Mouse (Mus musculus) lung, embryonic 16.5 days (tissue): ENCODE measurements around the gene Psmb6. TPM values are rescaled to one million over a fixed set of nuclear protein-coding genes. Genes with fewer than 3 reads are reported as not detected.

Experiments
- ATAC-seq: fragments of 200-750 bp; cut with Nextera tagmentation; 2 replicates; pipeline ENCODE4 v1.8.0; 2017; ENCODE audit warnings: low read depth, mild to moderate bottlenecking, moderate library complexity
- H3K27ac ChIP-seq: fragments of 300-500 bp; sonication (generic); 2 replicates; pipeline ENCODE4 v1.5.1; 2014; ENCODE audit warnings: mild to moderate bottlenecking, control low read depth, low read length
- H3K27me3 ChIP-seq: fragments of 300-500 bp; sonication (generic); 2 replicates; pipeline ENCODE4 v1.6.1; 2014; ENCODE audit warnings: low read depth, low read length, mixed read lengths; ENCODE audit not compliant: control insufficient read depth, insufficient read depth
- H3K36me3 ChIP-seq: fragments of 300-500 bp; sonication (generic); 2 replicates; pipeline ENCODE4 v1.6.1; 2014; ENCODE audit warnings: low read length; ENCODE audit not compliant: control insufficient read depth, insufficient read depth
- H3K4me1 ChIP-seq: fragments of 300-500 bp; sonication (generic); replicated peaks from 2 replicates; pipeline ENCODE4 v1.6.1; 2014; ENCODE audit warnings: low read length, mixed read lengths; ENCODE audit not compliant: control insufficient read depth, insufficient read depth
- H3K4me2 ChIP-seq: fragments of 300-500 bp; sonication (generic); 2 replicates; pipeline ENCODE4 v1.6.1; 2014; ENCODE audit warnings: low read depth, low read length, control low read depth
- H3K4me3 ChIP-seq: fragments of 300-500 bp; sonication (generic); 2 replicates; pipeline ENCODE4 v1.5.1; 2014; ENCODE audit warnings: mild to moderate bottlenecking, low read length, control low read depth
- H3K9ac ChIP-seq: fragments of 300-500 bp; sonication (generic); 2 replicates; pipeline ENCODE4 v1.6.1; 2014; ENCODE audit warnings: low read length, control low read depth
- H3K9me3 ChIP-seq: fragments of 300-500 bp; sonication (generic); 2 replicates; pipeline ENCODE4 v1.6.1; 2016; ENCODE audit warnings: low read length; ENCODE audit not compliant: control insufficient read depth
- WGBS: fragments of 180-500 bp; shearing (Covaris S2); extraction: QIAGEN DNeasy Blood & Tissue Kit; methylation state at CpG from one replicate; pipeline ENCODE4 v1.1.7; 2014; 5-methylcytosine and 5-hydroxymethylcytosine counted together
- polyA plus RNA-seq: library from polyadenylated mRNA; unstranded; fragments of >200 nt; fragmentation: Nextera tagmentation; extraction: Ambion mirVana; gene quantifications from 2 replicates; pipeline ENCODE4 v1.2.1, GENCODE M21; 2015

Psmb6 gene
- polyA plus RNA-seq, 1 experiment from 2014 or later = 711 TPM

GRCm38 (mm10) chr11:70532839-70533238 is 7.7 kb downstream of the Psmb6 start, which contains the start of gene Gm40193:
Gene Gm40193 (minus strand): TSS chr11:70532939.
- H3K4me1 ChIP-seq = no peaks in the 10 kb centered on the region
- ATAC-seq = no peak
- H3K4me2 ChIP-seq = no peak within 1 kb of the TSS
- no peak within 1 kb of the TSS for H3K4me3 ChIP-seq
- H3K36me3 ChIP-seq = peaks cover 6% of the 10 kb centered on the region
- no peaks in the 10 kb centered on the region for H3K27me3 ChIP-seq
- no peak within 1 kb of the TSS for H3K27ac ChIP-seq
- WGBS = 78% methylated on average over 6 of the region's 6 CpGs
- H3K9me3 ChIP-seq = no peaks in the 10 kb centered on the region
- H3K9ac ChIP-seq = no peak within 1 kb of the TSS

- Histone ChIP-seq H3K4me1 (peaks cover 7% of the 10 kb centered on the region; the same call in 1 of the 2 replicates), H3K4me2 (peak overlapping the region; percentile 68), H3K9me3 (no peaks in the 10 kb centered on the region), H3K27me3 (no peaks in the 10 kb centered on the region), H3K27ac (peak overlapping the region; percentile 80), H3K9ac (peak overlapping the region; percentile 75), H3K36me3 (peaks cover 2% of the 10 kb centered on the region; the same call in 1 of the 2 replicates), H3K4me3 (peak overlapping the region; percentile 74)
- ATAC-seq = no peak
- WGBS = 11% methylated on average over 9 of the region's 9 CpGs
Measured at GRCm38 (mm10) chr11:70539423-70539822, 14.3 kb downstream of the Psmb6 start.

GRCm38 (mm10) chr11:70539877-70540587 is 14.9 kb downstream of the Psmb6 start, which contains the start of gene Pld2:
Gene Pld2 (plus strand): TSS chr11:70540064.
- Histone ChIP-seq H3K4me2 (peak within 1 kb of the TSS; percentile 68), H3K27ac (peak within 1 kb of the TSS; percentile 80), H3K4me3 (peak within 1 kb of the TSS; percentile 74), H3K27me3 (no peaks in the 10 kb centered on the region), H3K36me3 (peaks cover 2% of the 10 kb centered on the region; the same call in 1 of the 2 replicates), H3K4me1 (peaks cover 7% of the 10 kb centered on the region; the same call in 1 of the 2 replicates), H3K9ac (peak within 1 kb of the TSS; percentile 75), H3K9me3 (no peaks in the 10 kb centered on the region)
- ATAC-seq = peak; percentile 99
- WGBS = under 1% methylated on average over 60 of the region's 65 CpGs

GRCm38 (mm10) chr11:70540928-70541327 is 15.8 kb downstream of the Psmb6 start:
- whole genome bisulfite sequencing = 82% methylated on average over 7 of the region's 7 CpGs
- H3K9ac ChIP-seq = 0 out of 2 replicates have a peak overlapping the region, but pooled peaks have one; percentile 75
- H3K36me3 ChIP-seq = peaks cover 2% of the 10 kb centered on the region; the same call in 1 of the 2 replicates
- H3K4me3 ChIP-seq = peak overlapping the region; percentile 74
- no peaks in the 10 kb centered on the region for H3K27me3 ChIP-seq
- peaks cover 7% of the 10 kb centered on the region; the same call in 1 of the 2 replicates for H3K4me1 ChIP-seq
- H3K4me2 ChIP-seq = peak overlapping the region; percentile 68
- H3K27ac ChIP-seq = no peak overlapping the region
- no peaks in the 10 kb centered on the region for H3K9me3 ChIP-seq
- ATAC-seq = no peak

GRCm38 (mm10) chr11:70541415-70541814 is 16.2 kb downstream of the Psmb6 start:
- Histone ChIP-seq H3K27ac (no peak overlapping the region), H3K27me3 (no peaks in the 10 kb centered on the region), H3K9ac (no peak overlapping the region), H3K9me3 (no peaks in the 10 kb centered on the region), H3K4me3 (no peak overlapping the region), H3K4me2 (peak overlapping the region; percentile 68; the same call in 1 of the 2 replicates), H3K4me1 (peaks cover 7% of the 10 kb centered on the region; the same call in 1 of the 2 replicates), H3K36me3 (peaks cover 2% of the 10 kb centered on the region; the same call in 1 of the 2 replicates)
- ATAC-seq = no peak
- 64% methylated on average over 5 of the region's 5 CpGs for WGBS

- ATAC-seq = no peak
- H3K36me3 ChIP-seq = peaks cover 2% of the 10 kb centered on the region; the same call in 1 of the 2 replicates
- H3K9me3 ChIP-seq = no peaks in the 10 kb centered on the region
- H3K9ac ChIP-seq = no peak overlapping the region
- no peak overlapping the region for H3K27ac ChIP-seq
- H3K4me2 ChIP-seq = no peak overlapping the region
- no peak overlapping the region for H3K4me3 ChIP-seq
- H3K4me1 ChIP-seq = peaks cover 4% of the 10 kb centered on the region; the same call in 1 of the 2 replicates
- H3K27me3 ChIP-seq = no peaks in the 10 kb centered on the region
- WGBS = 56% methylated on average over 7 of the region's 7 CpGs
Measured at GRCm38 (mm10) chr11:70544496-70544895, 19.3 kb downstream of the Psmb6 start.

- Histone ChIP-seq H3K4me3 (no peak overlapping the region), H3K4me2 (no peak overlapping the region), H3K27me3 (no peaks in the 10 kb centered on the region), H3K36me3 (peaks cover under 1% of the 10 kb centered on the region; the same call in 1 of the 2 replicates), H3K4me1 (no peaks in the 10 kb centered on the region), H3K27ac (no peak overlapping the region), H3K9ac (no peak overlapping the region), H3K9me3 (no peaks in the 10 kb centered on the region)
- no peak for ATAC-seq
- WGBS = 88% methylated on average over 8 of the region's 8 CpGs
Measured at GRCm38 (mm10) chr11:70551526-70551925, 26.4 kb downstream of the Psmb6 start.

GRCm38 (mm10) chr11:70553940-70554339 is 28.8 kb downstream of the Psmb6 start:
- WGBS = 10% methylated on average over 7 of the region's 7 CpGs
- no peak overlapping the region for H3K4me3 ChIP-seq
- H3K36me3 ChIP-seq = peaks cover 2% of the 10 kb centered on the region; the same call in 1 of the 2 replicates
- no peak overlapping the region for H3K9ac ChIP-seq
- peak; percentile 51; the same call in 1 of the 2 replicates for ATAC-seq
- H3K4me2 ChIP-seq = no peak overlapping the region
- no peaks in the 10 kb centered on the region for H3K9me3 ChIP-seq
- H3K4me1 ChIP-seq = no peaks in the 10 kb centered on the region
- no peaks in the 10 kb centered on the region for H3K27me3 ChIP-seq
- H3K27ac ChIP-seq = no peak overlapping the region

- Histone ChIP-seq H3K9me3 (no peaks in the 10 kb centered on the region), H3K4me3 (no peak overlapping the region), H3K27me3 (no peaks in the 10 kb centered on the region), H3K9ac (no peak overlapping the region), H3K27ac (no peak overlapping the region), H3K4me1 (peaks cover 7% of the 10 kb centered on the region), H3K4me2 (no peak overlapping the region), H3K36me3 (peaks cover 2% of the 10 kb centered on the region; the same call in 1 of the 2 replicates)
- ATAC-seq = no peak
- 85% methylated on average over 9 of the region's 9 CpGs for WGBS
Measured at GRCm38 (mm10) chr11:70557545-70557944, 32.4 kb downstream of the Psmb6 start.
